Mouse (Mus musculus) CH12.LX (cell line): ENCODE results near the gene Olfr709-ps1.

Experiments used
- BHLHE40 ChIP-seq: IDR thresholded peaks from 2 replicates; pipeline ENCODE4 v1.6.1; 2011; ENCODE audit warnings: mild to moderate bottlenecking, low read depth, low read length, improper control_type of control experiment
- EP300 ChIP-seq: IDR thresholded peaks from 2 replicates; pipeline ENCODE4 v1.6.1; 2011; ENCODE audit warnings: low read length, improper control_type of control experiment
- MAX ChIP-seq: IDR thresholded peaks from 2 replicates; pipeline ENCODE4 v1.6.1; 2011; ENCODE audit warnings: low read length, improper control_type of control experiment
- MXI1 ChIP-seq: IDR thresholded peaks from 2 replicates; pipeline ENCODE4 v1.6.1; 2011; ENCODE audit warnings: mild to moderate bottlenecking, low read depth, low read length, improper control_type of control experiment
- MYC ChIP-seq: IDR thresholded peaks from 2 replicates; pipeline ENCODE4 v1.6.1; 2011; ENCODE audit warnings: low read depth, mild to moderate bottlenecking, improper control_type of control experiment, low read length
- NRF1 ChIP-seq: IDR thresholded peaks from 2 replicates; pipeline ENCODE4 v1.6.1; 2014; ENCODE audit warnings: low read depth, mild to moderate bottlenecking, inconsistent platforms, low read length, improper control_type of control experiment, moderate library complexity
- ZC3H11A ChIP-seq: IDR thresholded peaks from 2 replicates; pipeline ENCODE4 v1.6.1; 2012; ENCODE audit warnings: low read depth, mild to moderate bottlenecking, inconsistent platforms, low read length, improper control_type of control experiment
- ZNF384 ChIP-seq: IDR thresholded peaks from 2 replicates; pipeline ENCODE4 v1.6.1; 2012; ENCODE audit warnings: low read depth, low read length, improper control_type of control experiment, inconsistent platforms

GRCm38 (mm10) chr7:106963837-106964236, 31.8 kb upstream of the Olfr709-ps1 start, which contains the start of gene Olfr6:
- no peak for TF ChIP-seq ZC3H11A
- no peak for TF ChIP-seq ZNF384
- TF ChIP-seq EP300, result no peak
- no peak for TF ChIP-seq MYC
- TF ChIP-seq NRF1, result no peak
- TF ChIP-seq MAX, result no peak
- no peak for TF ChIP-seq BHLHE40
- TF ChIP-seq MXI1, result no peak
